Mouse (Mus musculus) retina, adult 2 months (tissue): Measurements from ENCODE around the gene Tnfsfm13.
"Not testable (repeated sequence)": the region's sequence is repeated elsewhere in the genome, so short reads cannot be mapped to it uniquely, and the experiment has no call there.

ENCODE experiments used
- DNase-seq: peaks from one replicate; pipeline ENCODE4 v3.0.0-alpha.2; 2012; ENCODE audit warnings: low read depth, low spot score

Tnfsfm13 gene

GRCm38 (mm10) chr11:69695361-69696181, at the start of gene Tnfsfm13, which contains the start of gene Tnfsf12:
Gene Tnfsfm13 (minus strand): TSS chr11:69696098.
Gene Tnfsf12 (minus strand): TSS chr11:69695849.
- no peak for DNase-seq

- DNase-seq, result not testable (repeated sequence)
Measured at GRCm38 (mm10) chr11:69731408-69731807, 35.5 kb upstream of the Tnfsfm13 start.

GRCm38 (mm10) chr11:69729063-69729462, 33.2 kb upstream of the Tnfsfm13 start:
- peak; percentile 32 for DNase-seq

- no peak for DNase-seq
Measured at GRCm38 (mm10) chr11:69725951-69726350, 30.1 kb upstream of the Tnfsfm13 start.

GRCm38 (mm10) chr11:69723074-69723473, 27.2 kb upstream of the Tnfsfm13 start:
- DNase-seq, result no peak

- no peak for DNase-seq
Measured at GRCm38 (mm10) chr11:69720852-69721251, 25.0 kb upstream of the Tnfsfm13 start.

- no peak for DNase-seq
Measured at GRCm38 (mm10) chr11:69719423-69719822, 23.5 kb upstream of the Tnfsfm13 start.

GRCm38 (mm10) chr11:69718661-69719060, 22.8 kb upstream of the Tnfsfm13 start:
- no peak for DNase-seq

- no peak for DNase-seq
Measured at GRCm38 (mm10) chr11:69716953-69717352, 21.1 kb upstream of the Tnfsfm13 start.

- DNase-seq, result no peak
Measured at GRCm38 (mm10) chr11:69715929-69716328, 20.0 kb upstream of the Tnfsfm13 start.

- DNase-seq, result no peak
Measured at GRCm38 (mm10) chr11:69715482-69715881, 19.6 kb upstream of the Tnfsfm13 start.

- DNase-seq, result no peak
Measured at GRCm38 (mm10) chr11:69714636-69715329, 18.9 kb upstream of the Tnfsfm13 start.

- no peak for DNase-seq
Measured at GRCm38 (mm10) chr11:69712954-69713672, 17.2 kb upstream of the Tnfsfm13 start.

GRCm38 (mm10) chr11:69711082-69711481, 15.2 kb upstream of the Tnfsfm13 start:
- no peak for DNase-seq

- DNase-seq, result no peak
Measured at GRCm38 (mm10) chr11:69710470-69710869, 14.6 kb upstream of the Tnfsfm13 start.

GRCm38 (mm10) chr11:69709554-69710446, 13.9 kb upstream of the Tnfsfm13 start:
- DNase-seq, result no peak

- no peak for DNase-seq
Measured at GRCm38 (mm10) chr11:69708614-69709265, 12.8 kb upstream of the Tnfsfm13 start.

- no peak for DNase-seq
Measured at GRCm38 (mm10) chr11:69707873-69708381, 12.0 kb upstream of the Tnfsfm13 start.

- DNase-seq, result no peak
Measured at GRCm38 (mm10) chr11:69707480-69707847, 11.6 kb upstream of the Tnfsfm13 start.

GRCm38 (mm10) chr11:69706775-69707479, 11.0 kb upstream of the Tnfsfm13 start:
- no peak for DNase-seq
